Mouse (Mus musculus) testis, adult 2 months (tissue): ENCODE data around the gene Txlna. TPM values are rescaled to one million over a fixed set of nuclear protein-coding genes. Genes with fewer than 3 reads are reported as not detected.

ENCODE experiments used
- H3K27ac ChIP-seq: fragments of 200-500 bp; 2 replicates; pipeline ENCODE4 v1.5.1; 2012; ENCODE audit warnings: low read depth, low read length; ENCODE audit not compliant: control insufficient read depth, insufficient read depth
- H3K27me3 ChIP-seq: fragments of 200-500 bp; 2 replicates; pipeline ENCODE4 v1.6.1; 2012; ENCODE audit warnings: mild to moderate bottlenecking, low read length, moderate library complexity; ENCODE audit not compliant: control insufficient read depth, insufficient read depth
- H3K36me3 ChIP-seq: fragments of 200-500 bp; 2 replicates; pipeline ENCODE4 v1.6.1; 2012; ENCODE audit warnings: mild to moderate bottlenecking, low read length; ENCODE audit not compliant: control insufficient read depth, insufficient read depth
- H3K4me1 ChIP-seq: fragments of 200-500 bp; 2 replicates; pipeline ENCODE4 v1.6.1; 2012; ENCODE audit warnings: low read length; ENCODE audit not compliant: control insufficient read depth, insufficient read depth
- H3K4me3 ChIP-seq: fragments of 200-500 bp; 2 replicates; pipeline ENCODE4 v1.5.1; 2012; ENCODE audit warnings: low read depth, mild to moderate bottlenecking, low read length, moderate library complexity, mixed read lengths; ENCODE audit not compliant: control insufficient read depth
- CTCF ChIP-seq: fragments of 200-500 bp; IDR thresholded peaks from 2 replicates; pipeline ENCODE4 v1.5.1; 2012; ENCODE audit warnings: low read depth, mild to moderate bottlenecking, inconsistent platforms, low read length, moderate library complexity; ENCODE audit not compliant: control insufficient read depth, insufficient read depth, insufficient replicate concordance
- POLR2A ChIP-seq: fragments of 200-500 bp; IDR thresholded peaks from 2 replicates; pipeline ENCODE4 v1.6.1; 2012; ENCODE audit warnings: low read depth, mild to moderate bottlenecking, inconsistent platforms, low read length, moderate library complexity; ENCODE audit not compliant: control insufficient read depth
- polyA plus RNA-seq: library from polyadenylated mRNA; depleted of rRNA; stranded (reverse); fragments of >200 nt; gene quantifications from 2 replicates; pipeline ENCODE4 v1.2.3, GENCODE M21; 2012

The Txlna gene
- polyA plus RNA-seq, 1 experiment: 15.3 TPM

GRCm38 (mm10) chr4:129662255-129662813 lies 21.5 kb upstream of the Txlna start:
- H3K27me3 ChIP-seq: no peaks in the 10 kb centered on the region
- peak overlapping the region; percentile 89 for H3K4me3 ChIP-seq
- TF ChIP-seq POLR2A: 0 out of 2 replicates have a peak, but pooled peaks have one; percentile 22
- TF ChIP-seq CTCF: no peak
- peaks cover 9% of the 10 kb centered on the region for H3K36me3 ChIP-seq
- peaks cover 4% of the 10 kb centered on the region for H3K4me1 ChIP-seq
- H3K27ac ChIP-seq: peak overlapping the region; percentile 92

DNA sequence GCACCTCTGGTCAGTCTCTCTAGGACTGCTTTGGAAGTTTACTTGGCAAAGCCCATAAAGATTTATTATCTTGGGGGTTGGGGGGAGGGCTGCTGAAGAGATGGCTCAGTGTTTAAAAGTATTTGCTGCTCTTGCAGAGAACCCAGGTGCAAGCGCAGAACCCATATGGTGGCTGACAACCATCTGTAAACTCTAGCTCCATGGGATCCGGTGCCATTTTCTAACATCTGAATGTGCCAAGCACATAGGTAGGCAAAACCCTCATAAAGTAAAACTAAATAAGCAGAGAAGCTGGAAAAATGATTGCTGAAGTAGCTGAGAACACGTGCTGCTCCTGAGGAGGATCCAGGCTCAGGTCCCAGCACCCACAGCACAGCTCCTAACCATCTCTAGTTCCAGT lies 20.7 kb upstream of the Txlna start:
- TF ChIP-seq POLR2A: no peak
- no peak for TF ChIP-seq CTCF
- peak overlapping the region; percentile 92 for H3K27ac ChIP-seq
- peak overlapping the region; percentile 89 for H3K4me3 ChIP-seq
- H3K4me1 ChIP-seq: peaks cover 4% of the 10 kb centered on the region
- H3K27me3 ChIP-seq: no peaks in the 10 kb centered on the region
- peaks cover 9% of the 10 kb centered on the region for H3K36me3 ChIP-seq

- Histone ChIP-seq H3K4me3 (no peak overlapping the region), H3K27ac (no peak overlapping the region), H3K4me1 (no peaks in the 10 kb centered on the region), H3K27me3 (no peaks in the 10 kb centered on the region), H3K36me3 (peaks cover 3% of the 10 kb centered on the region)
- TF ChIP-seq CTCF (no peak), POLR2A (no peak)
Measured at GRCm38 (mm10) chr4:129654770-129655169, 13.9 kb upstream of the Txlna start.

DNA sequence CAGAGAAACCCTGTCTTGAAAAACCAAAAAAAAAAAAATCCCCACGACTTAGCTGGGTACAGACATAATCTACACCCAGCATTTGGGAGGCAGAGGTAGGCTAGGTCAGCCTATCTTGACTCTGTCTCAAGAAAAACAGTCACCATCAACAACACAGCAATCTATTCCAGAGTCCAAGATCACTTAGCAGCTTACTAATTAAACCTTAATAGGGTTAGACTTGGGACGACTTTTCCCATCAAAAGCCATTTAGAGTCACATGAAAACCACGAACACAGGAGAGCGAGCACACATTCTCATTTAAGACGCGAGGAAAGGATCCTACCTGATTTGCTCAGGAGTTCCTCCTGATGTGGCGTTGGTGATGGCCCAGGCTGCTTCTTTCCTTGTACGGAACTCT lies 9.5 kb upstream of the Txlna start:
- TF ChIP-seq POLR2A: no peak
- no peak for TF ChIP-seq CTCF
- H3K36me3 ChIP-seq: peaks cover 3% of the 10 kb centered on the region
- H3K4me3 ChIP-seq: no peak overlapping the region

GRCm38 (mm10) chr4:129648656-129649055 lies 7.8 kb upstream of the Txlna start:
- no peaks in the 10 kb centered on the region for H3K27me3 ChIP-seq
- H3K36me3 ChIP-seq: no peaks in the 10 kb centered on the region; the same call in none of the 2 replicates
- no peak overlapping the region for H3K27ac ChIP-seq
- H3K4me3 ChIP-seq: no peak overlapping the region
- no peaks in the 10 kb centered on the region for H3K4me1 ChIP-seq
- TF ChIP-seq CTCF (no peak), POLR2A (no peak)

More for the DNA sequence above, 9.5 kb upstream of the Txlna start:
- no peaks in the 10 kb centered on the region for H3K4me1 ChIP-seq
- no peak overlapping the region for H3K27ac ChIP-seq
- no peaks in the 10 kb centered on the region for H3K27me3 ChIP-seq

- H3K36me3 ChIP-seq: no peaks in the 10 kb centered on the region; the same call in 1 of the 2 replicates
- H3K4me3 ChIP-seq: no peak overlapping the region
- H3K4me1 ChIP-seq: peaks cover 3% of the 10 kb centered on the region
- no peaks in the 10 kb centered on the region for H3K27me3 ChIP-seq
- TF ChIP-seq POLR2A (no peak), CTCF (no peak)
- no peak overlapping the region for H3K27ac ChIP-seq
Measured at GRCm38 (mm10) chr4:129645204-129645603, 4.3 kb upstream of the Txlna start.

DNA sequence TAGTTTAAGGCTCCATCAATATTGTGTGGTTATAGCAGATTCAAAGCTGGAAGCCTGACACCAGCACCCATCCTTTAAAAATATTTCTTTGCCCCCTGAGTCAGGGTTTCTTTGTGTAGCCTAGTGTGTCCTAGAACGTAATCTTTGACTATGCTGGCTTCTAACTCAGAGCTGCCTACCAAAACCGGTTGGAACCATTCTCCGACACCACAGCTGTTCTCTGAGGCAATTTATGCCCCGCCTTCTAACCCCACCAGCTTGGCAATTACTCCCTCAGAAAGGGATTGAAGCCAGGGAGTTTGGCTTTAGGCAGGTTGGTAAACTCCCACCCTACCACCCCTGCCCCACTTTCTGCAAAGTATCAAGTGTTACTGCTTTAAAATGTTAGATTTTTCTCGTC lies 891 bp upstream of the Txlna start:
- no peak for TF ChIP-seq POLR2A
- no peak for TF ChIP-seq CTCF
- H3K4me3 ChIP-seq: peak overlapping the region; percentile 68
- H3K4me1 ChIP-seq: peaks cover 12% of the 10 kb centered on the region
- peaks cover 5% of the 10 kb centered on the region for H3K36me3 ChIP-seq
- no peak overlapping the region for H3K27ac ChIP-seq
- H3K27me3 ChIP-seq: no peaks in the 10 kb centered on the region
